Mouse (Mus musculus): ENCODE data around the gene Mark1. TPM values are rescaled to one million over a fixed set of nuclear protein-coding genes. Genes with fewer than 3 reads are reported as not detected.

Mark1 gene
- polyA plus RNA-seq, 1 experiment from 2014 or later: 4.4 TPM

GRCm38 (mm10) chr1:185007066-185007465, 7.7 kb upstream of the Mark1 start:
- no peaks in the 10 kb centered on the region for H3K36me3 ChIP-seq (replicated peaks; ENCODE audit: control insufficient read depth, insufficient read depth, low read depth, low read length)
- no peaks in the 10 kb centered on the region for H3K27me3 ChIP-seq (ENCODE audit: control insufficient read depth, insufficient read depth, low read length)
- ATAC-seq (replicated peaks; ENCODE audit: insufficient number of reproducible peaks, low FRiP score, low TSS enrichment, low read depth): no peak
- H3K9me3 ChIP-seq (replicated peaks; ENCODE audit: control insufficient read depth, low read length): no peaks in the 10 kb centered on the region
- no peak overlapping the region for H3K9ac ChIP-seq (replicated peaks; ENCODE audit: low read length)
- H3K4me2 ChIP-seq (ENCODE audit: low read depth, low read length): no peak overlapping the region
- no peak overlapping the region for H3K27ac ChIP-seq (replicated peaks; ENCODE audit: low read depth, low read length)
- no peak for DNase-seq (ENCODE audit: low spot score)
- no peak overlapping the region for H3K4me3 ChIP-seq (ENCODE audit: low read depth, low read length)
- H3K4me1 ChIP-seq (ENCODE audit: control insufficient read depth, insufficient read depth, low read length): no peaks in the 10 kb centered on the region
- 81% methylated on average over 5 of the region's 5 CpGs for WGBS

GRCm38 (mm10) chr1:184999780-185000599, 620 bp upstream of the Mark1 start:
- Histone ChIP-seq H3K9ac (replicated peaks; ENCODE audit: low read length) (peak overlapping the region; percentile 94), H3K4me2 (ENCODE audit: low read depth, low read length) (peak overlapping the region; percentile 51), H3K9me3 (replicated peaks; ENCODE audit: control insufficient read depth, low read length) (no peaks in the 10 kb centered on the region), H3K4me3 (ENCODE audit: low read depth, low read length) (peak overlapping the region; percentile 78), H3K27ac (replicated peaks; ENCODE audit: low read depth, low read length) (no peak overlapping the region), H3K4me1 (ENCODE audit: control insufficient read depth, insufficient read depth, low read length) (no peaks in the 10 kb centered on the region), H3K27me3 (ENCODE audit: control insufficient read depth, insufficient read depth, low read length) (no peaks in the 10 kb centered on the region), H3K36me3 (replicated peaks; ENCODE audit: control insufficient read depth, insufficient read depth, low read depth, low read length) (no peaks in the 10 kb centered on the region)
- under 1% methylated on average over 28 of the region's 65 CpGs for WGBS
- DNase-seq (ENCODE audit: low spot score) (peak; percentile 67), ATAC-seq (replicated peaks; ENCODE audit: insufficient number of reproducible peaks, low FRiP score, low TSS enrichment, low read depth) (0 out of 2 replicates have a peak, but pooled peaks have one; percentile 26)

DNA sequence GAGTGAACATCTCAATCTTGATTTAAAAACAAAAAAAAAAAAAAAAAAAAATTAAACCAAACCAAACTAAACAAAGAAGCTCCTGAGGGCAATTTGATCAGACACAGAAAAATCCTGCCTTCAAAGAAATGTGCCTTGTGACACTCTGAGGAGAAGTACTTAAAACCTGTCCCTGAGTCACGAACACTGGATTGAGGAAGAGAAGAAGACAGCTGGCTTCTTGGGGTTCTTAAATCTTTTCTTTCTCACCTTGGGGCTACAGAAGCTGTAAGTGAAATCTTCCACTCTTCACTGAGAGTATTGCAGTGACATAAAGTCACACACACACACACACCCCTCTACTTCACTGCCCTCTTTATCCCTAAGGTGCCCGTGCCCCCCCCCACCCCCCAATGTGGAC, 739 bp downstream of the Mark1 start:
- ATAC-seq (replicated peaks; ENCODE audit: insufficient number of reproducible peaks, low FRiP score, low TSS enrichment, low read depth) (0 out of 2 replicates have a peak, but pooled peaks have one; percentile 19), DNase-seq (ENCODE audit: low spot score) (no peak)
- no peaks in the 10 kb centered on the region for H3K9me3 ChIP-seq (replicated peaks; ENCODE audit: control insufficient read depth, low read length)
- no peaks in the 10 kb centered on the region for H3K4me1 ChIP-seq (ENCODE audit: control insufficient read depth, insufficient read depth, low read length)
- H3K4me3 ChIP-seq (ENCODE audit: low read depth, low read length): peak overlapping the region; percentile 78
- H3K27me3 ChIP-seq (ENCODE audit: control insufficient read depth, insufficient read depth, low read length): no peaks in the 10 kb centered on the region
- WGBS: 13% methylated on average over 2 of the region's 2 CpGs
- H3K4me2 ChIP-seq (ENCODE audit: low read depth, low read length): peak overlapping the region; percentile 51
- H3K36me3 ChIP-seq (replicated peaks; ENCODE audit: control insufficient read depth, insufficient read depth, low read depth, low read length): no peaks in the 10 kb centered on the region
- H3K9ac ChIP-seq (replicated peaks; ENCODE audit: low read length): peak overlapping the region; percentile 94
- no peak overlapping the region for H3K27ac ChIP-seq (replicated peaks; ENCODE audit: low read depth, low read length)

GRCm38 (mm10) chr1:184998161-184998560, 1.2 kb downstream of the Mark1 start:
- no peaks in the 10 kb centered on the region for H3K9me3 ChIP-seq (replicated peaks; ENCODE audit: control insufficient read depth, low read length)
- H3K36me3 ChIP-seq (replicated peaks; ENCODE audit: control insufficient read depth, insufficient read depth, low read depth, low read length): no peaks in the 10 kb centered on the region
- peak overlapping the region; percentile 51 for H3K4me2 ChIP-seq (ENCODE audit: low read depth, low read length)
- no peaks in the 10 kb centered on the region for H3K27me3 ChIP-seq (ENCODE audit: control insufficient read depth, insufficient read depth, low read length)
- ATAC-seq (replicated peaks; ENCODE audit: insufficient number of reproducible peaks, low FRiP score, low TSS enrichment, low read depth) (no peak), DNase-seq (ENCODE audit: low spot score) (no peak)
- H3K27ac ChIP-seq (replicated peaks; ENCODE audit: low read depth, low read length): no peak overlapping the region
- 45% methylated on average over 9 of the region's 9 CpGs for WGBS
- H3K4me3 ChIP-seq (ENCODE audit: low read depth, low read length): peak overlapping the region; percentile 78
- H3K9ac ChIP-seq (replicated peaks; ENCODE audit: low read length): peak overlapping the region; percentile 56
- H3K4me1 ChIP-seq (ENCODE audit: control insufficient read depth, insufficient read depth, low read length): no peaks in the 10 kb centered on the region

DNA sequence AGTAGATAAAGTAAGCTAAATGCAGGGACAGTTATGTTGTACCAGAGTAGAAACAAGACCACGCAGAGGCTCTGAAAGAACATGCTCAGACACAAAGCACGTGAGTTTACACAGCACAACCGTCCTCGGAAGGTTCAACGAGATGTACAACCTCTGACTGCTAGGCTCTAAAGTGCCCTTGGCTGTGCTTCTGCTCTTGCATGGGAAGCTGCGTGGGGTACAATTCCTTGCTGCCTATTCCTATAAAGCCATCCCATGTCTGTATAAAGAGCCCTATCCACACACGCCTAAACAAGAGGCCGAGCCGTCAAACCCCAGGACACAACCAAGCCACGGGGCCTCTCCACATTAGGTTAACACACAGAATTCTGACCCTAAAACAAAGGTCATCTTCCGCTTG, 1.9 kb downstream of the Mark1 start:
- DNase-seq (ENCODE audit: low spot score): no peak
- Histone ChIP-seq H3K27me3 (ENCODE audit: control insufficient read depth, insufficient read depth, low read length) (no peaks in the 10 kb centered on the region), H3K4me3 (ENCODE audit: low read depth, low read length) (no peak overlapping the region; the same call in 1 of the 2 replicates), H3K9me3 (replicated peaks; ENCODE audit: control insufficient read depth, low read length) (no peaks in the 10 kb centered on the region), H3K36me3 (replicated peaks; ENCODE audit: control insufficient read depth, insufficient read depth, low read depth, low read length) (no peaks in the 10 kb centered on the region), H3K27ac (replicated peaks; ENCODE audit: low read depth, low read length) (no peak overlapping the region), H3K4me1 (ENCODE audit: control insufficient read depth, insufficient read depth, low read length) (no peaks in the 10 kb centered on the region), H3K4me2 (ENCODE audit: low read depth, low read length) (no peak overlapping the region; the same call in 1 of the 2 replicates), H3K9ac (replicated peaks; ENCODE audit: low read length) (no peak overlapping the region; the same call in none of the 2 replicates)
- 51% methylated on average over 11 of the region's 11 CpGs for WGBS
- ATAC-seq (replicated peaks; ENCODE audit: insufficient number of reproducible peaks, low FRiP score, low TSS enrichment, low read depth): no peak

GRCm38 (mm10) chr1:184995335-184995734, 4.0 kb downstream of the Mark1 start:
- no peak overlapping the region for H3K9ac ChIP-seq (replicated peaks; ENCODE audit: low read length)

GRCm38 (mm10) chr1:184991191-184991590, 8.2 kb downstream of the Mark1 start:
- no peak overlapping the region for H3K9ac ChIP-seq (replicated peaks; ENCODE audit: low read length)
- no peak overlapping the region for H3K4me3 ChIP-seq (ENCODE audit: low read depth, low read length)
- no peak for DNase-seq (ENCODE audit: low spot score)
- H3K27me3 ChIP-seq (ENCODE audit: control insufficient read depth, insufficient read depth, low read length): no peaks in the 10 kb centered on the region
- no peaks in the 10 kb centered on the region for H3K9me3 ChIP-seq (replicated peaks; ENCODE audit: control insufficient read depth, low read length)
- no peaks in the 10 kb centered on the region for H3K4me1 ChIP-seq (ENCODE audit: control insufficient read depth, insufficient read depth, low read length)
- ATAC-seq (replicated peaks; ENCODE audit: insufficient number of reproducible peaks, low FRiP score, low TSS enrichment, low read depth): no peak
- 91% methylated on average over 10 of the region's 10 CpGs for whole genome bisulfite sequencing
- H3K4me2 ChIP-seq (ENCODE audit: low read depth, low read length): no peak overlapping the region
- no peak overlapping the region for H3K27ac ChIP-seq (replicated peaks; ENCODE audit: low read depth, low read length)
- H3K36me3 ChIP-seq (replicated peaks; ENCODE audit: control insufficient read depth, insufficient read depth, low read depth, low read length): no peaks in the 10 kb centered on the region

More at GRCm38 (mm10) chr1:184995335-184995734, 4.0 kb downstream of the Mark1 start:
- WGBS: 68% methylated on average over 4 of the region's 4 CpGs
- H3K9me3 ChIP-seq (replicated peaks; ENCODE audit: control insufficient read depth, low read length): no peaks in the 10 kb centered on the region
- no peak for DNase-seq (ENCODE audit: low spot score)
- H3K36me3 ChIP-seq (replicated peaks; ENCODE audit: control insufficient read depth, insufficient read depth, low read depth, low read length): no peaks in the 10 kb centered on the region
- H3K4me2 ChIP-seq (ENCODE audit: low read depth, low read length): no peak overlapping the region
- H3K27me3 ChIP-seq (ENCODE audit: control insufficient read depth, insufficient read depth, low read length): no peaks in the 10 kb centered on the region
- ATAC-seq (replicated peaks; ENCODE audit: insufficient number of reproducible peaks, low FRiP score, low TSS enrichment, low read depth): no peak
- H3K4me3 ChIP-seq (ENCODE audit: low read depth, low read length): no peak overlapping the region
- no peaks in the 10 kb centered on the region for H3K4me1 ChIP-seq (ENCODE audit: control insufficient read depth, insufficient read depth, low read length)
- no peak overlapping the region for H3K27ac ChIP-seq (replicated peaks; ENCODE audit: low read depth, low read length)

DNA sequence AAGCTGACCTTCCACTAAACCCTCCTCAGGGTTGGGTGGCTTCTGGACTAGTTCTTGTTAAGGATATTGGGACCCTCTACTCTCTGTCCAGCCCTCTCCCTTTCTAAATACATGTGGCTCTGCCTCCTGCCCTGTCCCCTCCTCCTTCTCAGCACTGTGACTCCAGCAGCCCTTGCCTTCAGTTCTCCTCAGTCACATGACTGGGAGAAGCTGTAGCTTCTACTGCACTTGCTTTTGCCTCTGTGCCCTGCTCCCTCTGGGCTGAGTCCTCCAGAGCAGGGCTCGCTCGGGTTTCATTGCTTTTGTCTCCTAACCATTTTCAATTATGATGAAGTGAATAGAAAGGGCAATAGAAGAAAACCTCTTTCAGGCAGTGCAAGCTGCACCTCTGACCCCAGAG, 12.6 kb downstream of the Mark1 start:
- Histone ChIP-seq H3K9me3 (replicated peaks; ENCODE audit: control insufficient read depth, low read length) (no peaks in the 10 kb centered on the region), H3K9ac (replicated peaks; ENCODE audit: low read length) (no peak overlapping the region), H3K4me1 (ENCODE audit: control insufficient read depth, insufficient read depth, low read length) (no peaks in the 10 kb centered on the region), H3K4me3 (ENCODE audit: low read depth, low read length) (no peak overlapping the region), H3K36me3 (replicated peaks; ENCODE audit: control insufficient read depth, insufficient read depth, low read depth, low read length) (no peaks in the 10 kb centered on the region), H3K27ac (replicated peaks; ENCODE audit: low read depth, low read length) (no peak overlapping the region), H3K4me2 (ENCODE audit: low read depth, low read length) (no peak overlapping the region), H3K27me3 (ENCODE audit: control insufficient read depth, insufficient read depth, low read length) (no peaks in the 10 kb centered on the region)
- ATAC-seq (replicated peaks; ENCODE audit: insufficient number of reproducible peaks, low FRiP score, low TSS enrichment, low read depth) (0 out of 2 replicates have a peak, but pooled peaks have one; percentile 44), DNase-seq (ENCODE audit: low spot score) (no peak)
- 35% methylated on average over 2 of the region's 2 CpGs for WGBS
